Mouse (Mus musculus): ENCODE measurements around the gene Ptgfrn. TPM values are rescaled to one million over a fixed set of nuclear protein-coding genes. Genes with fewer than 3 reads are reported as not detected.

Ptgfrn gene
- polyA plus RNA-seq, 1 experiment from 2014 or later: 6.3 TPM

DNA sequence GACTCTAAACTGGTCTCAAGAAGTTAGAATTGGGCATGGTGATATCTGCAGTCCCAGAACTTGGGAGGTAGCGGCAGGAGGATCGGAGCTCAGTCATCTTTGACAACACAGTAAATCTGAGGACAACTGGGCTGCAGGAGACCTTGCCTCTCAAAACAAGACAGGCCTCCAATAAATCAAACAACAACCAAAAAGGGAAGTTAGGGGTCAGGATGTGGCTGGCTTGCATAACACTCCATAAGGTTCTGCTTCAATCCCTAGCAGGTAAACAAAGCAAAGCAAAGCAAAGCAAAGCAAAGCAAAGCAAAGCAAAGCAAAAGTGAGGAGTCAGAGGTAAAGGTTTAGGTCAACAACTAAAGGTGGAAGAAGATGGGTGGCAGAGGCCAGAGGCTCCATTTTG, 51.9 kb downstream of the Ptgfrn start:
- WGBS: 94% methylated on average over 2 of the region's 2 CpGs
- peaks cover 49% of the 10 kb centered on the region for H3K36me3 ChIP-seq
- ATAC-seq (ENCODE audit: insufficient number of reproducible peaks, insufficient read depth, low FRiP score, low TSS enrichment): no peak

DNA sequence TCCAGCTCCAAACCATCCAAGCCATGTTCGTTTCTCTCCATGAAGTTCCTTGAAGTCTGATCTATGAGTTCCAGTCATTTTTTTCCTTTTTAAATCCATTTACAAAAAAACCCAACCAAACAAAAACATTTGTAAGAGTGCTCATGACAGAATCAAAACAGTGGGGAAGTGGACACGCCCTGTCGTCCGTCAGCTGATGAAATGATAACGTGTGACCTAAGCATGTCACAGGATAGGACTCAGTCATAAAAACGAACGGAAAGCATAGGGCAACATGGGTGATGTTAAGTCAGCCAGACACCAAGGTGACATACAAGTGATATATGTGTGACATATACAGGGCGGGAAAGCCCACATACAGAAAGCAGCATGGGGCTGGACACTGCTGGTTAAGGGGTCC, 54.9 kb downstream of the Ptgfrn start:
- Histone ChIP-seq H3K27me3 (no peaks in the 10 kb centered on the region), H3K4me2 (replicated peaks) (no peak overlapping the region), H3K9ac (no peak overlapping the region), H3K4me3 (no peak overlapping the region), H3K9me3 (no peaks in the 10 kb centered on the region), H3K36me3 (peaks cover 39% of the 10 kb centered on the region), H3K27ac (no peak overlapping the region), H3K4me1 (no peaks in the 10 kb centered on the region)
- ATAC-seq (ENCODE audit: insufficient number of reproducible peaks, insufficient read depth, low FRiP score, low TSS enrichment): no peak
- WGBS: 91% methylated on average over 8 of the region's 8 CpGs

More for the DNA sequence above, 51.9 kb downstream of the Ptgfrn start:
- no peaks in the 10 kb centered on the region for H3K27me3 ChIP-seq
- no peak overlapping the region for H3K4me2 ChIP-seq (replicated peaks)
- no peaks in the 10 kb centered on the region for H3K4me1 ChIP-seq
- H3K4me3 ChIP-seq: no peak overlapping the region
- H3K9me3 ChIP-seq: no peaks in the 10 kb centered on the region
- H3K9ac ChIP-seq: no peak overlapping the region
- H3K27ac ChIP-seq: no peak overlapping the region

DNA sequence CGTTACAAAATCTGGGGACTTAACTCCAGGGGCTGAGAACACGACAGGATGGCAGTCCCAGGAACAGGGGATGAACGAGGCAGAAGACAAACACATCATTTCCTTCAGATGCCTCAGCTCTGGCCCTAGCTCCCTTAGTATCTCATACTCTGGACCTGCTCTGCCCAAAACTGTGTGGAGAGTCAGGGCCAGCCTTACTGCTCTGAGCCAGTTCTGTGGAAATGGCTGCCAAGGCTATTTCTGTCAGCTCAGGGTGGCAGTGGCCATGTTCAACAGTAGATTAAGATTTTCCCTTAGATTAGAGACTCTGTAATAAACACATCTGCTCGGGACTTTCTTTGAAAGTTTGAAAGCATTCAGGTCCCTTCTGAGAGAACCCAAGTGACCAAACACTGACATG, 58.5 kb downstream of the Ptgfrn start:
- no peaks in the 10 kb centered on the region for H3K27me3 ChIP-seq
- ATAC-seq (ENCODE audit: insufficient number of reproducible peaks, insufficient read depth, low FRiP score, low TSS enrichment): no peak
- no peak overlapping the region for H3K27ac ChIP-seq
- H3K36me3 ChIP-seq: peaks cover 45% of the 10 kb centered on the region
- H3K9me3 ChIP-seq: no peaks in the 10 kb centered on the region
- H3K9ac ChIP-seq: no peak overlapping the region
- 73% methylated on average over 4 of the region's 4 CpGs for WGBS
- no peaks in the 10 kb centered on the region for H3K4me1 ChIP-seq
- H3K4me3 ChIP-seq: no peak overlapping the region
- no peak overlapping the region for H3K4me2 ChIP-seq (replicated peaks)

DNA sequence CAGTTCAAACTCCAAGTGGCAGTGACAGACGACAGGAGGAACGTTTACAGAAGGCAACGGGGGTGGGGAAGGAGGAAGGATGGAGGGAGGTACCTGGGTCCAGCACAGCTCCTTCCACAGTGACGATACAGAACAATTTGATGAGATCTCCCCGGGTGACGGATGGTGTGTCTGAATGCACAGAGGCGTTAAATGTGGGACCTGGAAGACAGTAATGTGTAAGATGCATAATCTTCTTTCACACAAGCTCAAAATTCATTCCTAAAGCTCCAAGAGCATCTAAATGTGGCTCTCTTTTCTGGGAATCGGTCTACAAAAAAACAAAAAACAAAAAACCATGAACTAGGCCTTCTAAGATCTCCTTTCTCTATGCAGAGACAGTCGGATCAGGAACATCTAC, 60.1 kb downstream of the Ptgfrn start:
- ATAC-seq (ENCODE audit: insufficient number of reproducible peaks, insufficient read depth, low FRiP score, low TSS enrichment): no peak

DNA sequence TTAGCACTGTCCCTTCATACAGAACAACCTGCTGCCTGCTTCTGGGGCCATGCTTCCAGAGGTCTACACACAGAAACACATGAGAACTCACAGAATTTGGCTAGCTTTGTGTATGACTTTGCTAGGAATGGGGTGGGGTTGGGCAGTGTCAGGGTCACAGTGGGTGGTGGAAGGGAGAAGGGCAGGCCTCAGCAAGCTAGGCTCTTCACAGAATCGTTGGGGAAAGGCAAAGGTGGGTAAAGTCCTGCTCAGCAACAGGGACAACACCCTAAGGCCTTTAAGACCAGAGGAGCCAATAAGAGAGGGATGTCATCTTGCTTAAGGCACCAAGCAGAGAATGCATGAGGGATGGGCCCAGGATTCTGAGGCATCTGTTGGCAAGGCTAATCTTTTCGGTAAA, 61.3 kb downstream of the Ptgfrn start:
- H3K9me3 ChIP-seq: no peaks in the 10 kb centered on the region
- H3K36me3 ChIP-seq: peaks cover 31% of the 10 kb centered on the region
- no peaks in the 10 kb centered on the region for H3K27me3 ChIP-seq
- no peak overlapping the region for H3K4me2 ChIP-seq (replicated peaks)
- H3K27ac ChIP-seq: no peak overlapping the region
- H3K9ac ChIP-seq: no peak overlapping the region
- H3K4me3 ChIP-seq: no peak overlapping the region
- no peak for ATAC-seq (ENCODE audit: insufficient number of reproducible peaks, insufficient read depth, low FRiP score, low TSS enrichment)
- H3K4me1 ChIP-seq: no peaks in the 10 kb centered on the region
- WGBS: 80% methylated on average over 2 of the region's 2 CpGs

More for the DNA sequence above, 60.1 kb downstream of the Ptgfrn start:
- Histone ChIP-seq H3K4me2 (replicated peaks) (no peak overlapping the region), H3K27ac (no peak overlapping the region), H3K4me1 (no peaks in the 10 kb centered on the region), H3K27me3 (no peaks in the 10 kb centered on the region), H3K36me3 (peaks cover 37% of the 10 kb centered on the region), H3K4me3 (no peak overlapping the region), H3K9ac (no peak overlapping the region), H3K9me3 (no peaks in the 10 kb centered on the region)
- 84% methylated on average over 9 of the region's 9 CpGs for WGBS

DNA sequence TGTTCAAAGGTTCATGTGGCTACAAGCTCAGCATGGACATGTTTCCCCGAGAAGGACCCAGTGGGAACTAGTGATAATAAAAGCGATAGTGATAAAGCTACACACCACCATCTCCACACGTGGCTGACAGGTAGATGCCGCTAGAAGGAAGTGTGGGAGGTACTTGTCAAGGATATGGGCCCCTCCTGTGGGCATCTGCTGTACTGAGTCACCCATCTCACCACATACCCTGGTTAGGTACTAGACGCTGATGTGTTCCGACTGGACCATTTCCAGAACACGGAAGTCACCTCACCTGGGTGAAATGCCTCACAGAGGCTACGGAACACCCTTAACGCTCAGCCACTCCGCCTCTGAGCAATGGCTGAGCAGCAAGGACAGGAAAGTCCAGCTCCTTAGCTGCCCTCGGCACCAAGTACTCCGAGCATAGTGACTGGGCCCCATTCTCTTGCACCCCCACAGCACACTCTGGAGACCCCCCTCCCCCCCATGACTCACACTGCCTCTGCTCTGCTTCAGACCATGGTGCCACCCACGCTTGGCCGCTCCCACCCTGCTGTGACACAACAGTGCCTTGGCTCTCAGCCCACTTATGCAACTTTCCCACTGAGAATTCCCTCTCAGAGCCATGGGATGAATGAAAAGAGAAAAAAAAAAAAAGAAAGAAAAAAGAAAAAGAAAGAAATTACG, 62.3 kb downstream of the Ptgfrn start:
- 91% methylated on average over 15 of the region's 15 CpGs for WGBS
- Histone ChIP-seq H3K36me3 (peaks cover 37% of the 10 kb centered on the region), H3K9me3 (no peaks in the 10 kb centered on the region), H3K4me2 (replicated peaks) (no peak overlapping the region), H3K9ac (no peak overlapping the region), H3K27ac (no peak overlapping the region), H3K4me3 (no peak overlapping the region), H3K4me1 (no peaks in the 10 kb centered on the region), H3K27me3 (no peaks in the 10 kb centered on the region)
- ATAC-seq (ENCODE audit: insufficient number of reproducible peaks, insufficient read depth, low FRiP score, low TSS enrichment): no peak

DNA sequence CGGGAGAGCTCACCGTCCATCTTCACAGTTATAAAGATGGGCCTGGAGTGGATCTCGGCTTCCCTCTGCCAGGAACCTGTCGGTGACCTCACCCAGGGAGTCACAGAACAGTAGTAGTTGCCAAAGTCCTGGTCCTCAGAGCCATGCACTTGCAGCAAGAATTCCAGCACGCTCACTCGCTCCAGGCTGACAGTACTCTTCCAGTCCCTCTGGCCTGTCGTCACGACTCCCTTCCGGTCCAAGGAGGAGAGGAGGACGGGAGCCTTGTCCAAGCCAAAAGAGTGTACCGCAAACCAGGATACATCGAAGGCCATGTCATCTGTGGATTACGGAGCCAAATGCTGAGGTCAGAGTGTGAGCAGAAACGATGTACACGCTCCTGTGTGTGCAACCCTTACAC, 64.6 kb downstream of the Ptgfrn start:
- Histone ChIP-seq H3K9me3 (no peaks in the 10 kb centered on the region), H3K4me3 (no peak overlapping the region), H3K4me2 (replicated peaks) (no peak overlapping the region), H3K27me3 (no peaks in the 10 kb centered on the region), H3K4me1 (no peaks in the 10 kb centered on the region), H3K36me3 (peaks cover 45% of the 10 kb centered on the region), H3K9ac (no peak overlapping the region), H3K27ac (no peak overlapping the region)
- WGBS: 92% methylated on average over 15 of the region's 15 CpGs
- no peak for ATAC-seq (ENCODE audit: insufficient number of reproducible peaks, insufficient read depth, low FRiP score, low TSS enrichment)

DNA sequence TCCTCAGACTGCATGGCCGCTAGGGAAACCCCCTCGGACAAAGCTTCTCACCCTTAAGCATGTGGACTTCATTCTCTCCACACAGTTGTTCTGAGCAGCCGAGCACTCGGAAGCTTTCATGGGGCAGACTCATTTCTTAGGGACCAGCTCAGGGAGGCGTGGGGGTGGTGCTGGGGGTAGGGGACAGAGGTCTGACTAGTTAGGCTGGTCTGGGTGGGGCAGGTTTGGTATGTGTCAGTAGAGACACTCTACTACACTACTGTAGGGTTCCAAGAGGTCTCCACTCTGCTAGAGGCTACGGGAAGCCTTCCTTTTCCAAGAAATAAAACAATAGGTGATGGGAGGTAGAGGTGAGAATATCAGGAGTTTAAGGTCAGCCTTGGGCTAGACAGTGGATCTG, 65.4 kb downstream of the Ptgfrn start:
- no peak overlapping the region for H3K4me2 ChIP-seq (replicated peaks)
- WGBS: 70% methylated on average over 6 of the region's 6 CpGs
- H3K27me3 ChIP-seq: no peaks in the 10 kb centered on the region
- no peak overlapping the region for H3K4me3 ChIP-seq
- H3K27ac ChIP-seq: no peak overlapping the region
- H3K9me3 ChIP-seq: no peaks in the 10 kb centered on the region
- H3K4me1 ChIP-seq: no peaks in the 10 kb centered on the region
- peaks cover 47% of the 10 kb centered on the region for H3K36me3 ChIP-seq
- no peak for ATAC-seq (ENCODE audit: insufficient number of reproducible peaks, insufficient read depth, low FRiP score, low TSS enrichment)
- H3K9ac ChIP-seq: no peak overlapping the region

DNA sequence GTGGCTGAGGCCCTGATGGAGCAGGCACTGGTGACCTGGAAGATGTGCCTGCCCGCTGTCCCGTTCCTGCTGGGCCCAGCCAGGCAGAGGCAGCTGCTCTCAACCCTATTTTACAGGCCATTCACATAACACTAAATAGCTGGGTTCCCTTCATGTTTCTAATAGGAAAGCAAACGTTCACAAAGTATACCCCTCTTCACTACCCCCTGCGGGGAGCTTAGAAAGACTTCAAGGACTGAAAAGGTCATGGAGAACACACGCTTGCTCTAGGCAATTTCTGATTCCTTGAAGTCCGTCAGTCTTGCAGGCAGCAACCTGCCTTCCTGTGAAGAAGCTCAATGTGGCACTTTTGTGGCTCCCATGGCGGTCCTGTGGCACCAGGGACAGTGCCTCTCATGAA, 68.1 kb downstream of the Ptgfrn start:
- H3K9ac ChIP-seq: no peak overlapping the region
- no peaks in the 10 kb centered on the region for H3K4me1 ChIP-seq
- no peak overlapping the region for H3K4me3 ChIP-seq
- H3K4me2 ChIP-seq (replicated peaks): no peak overlapping the region
- no peak for ATAC-seq (ENCODE audit: insufficient number of reproducible peaks, insufficient read depth, low FRiP score, low TSS enrichment)
- no peaks in the 10 kb centered on the region for H3K9me3 ChIP-seq
- H3K27ac ChIP-seq: no peak overlapping the region
- peaks cover 33% of the 10 kb centered on the region for H3K36me3 ChIP-seq
- WGBS: 71% methylated on average over 7 of the region's 7 CpGs
- no peaks in the 10 kb centered on the region for H3K27me3 ChIP-seq

DNA sequence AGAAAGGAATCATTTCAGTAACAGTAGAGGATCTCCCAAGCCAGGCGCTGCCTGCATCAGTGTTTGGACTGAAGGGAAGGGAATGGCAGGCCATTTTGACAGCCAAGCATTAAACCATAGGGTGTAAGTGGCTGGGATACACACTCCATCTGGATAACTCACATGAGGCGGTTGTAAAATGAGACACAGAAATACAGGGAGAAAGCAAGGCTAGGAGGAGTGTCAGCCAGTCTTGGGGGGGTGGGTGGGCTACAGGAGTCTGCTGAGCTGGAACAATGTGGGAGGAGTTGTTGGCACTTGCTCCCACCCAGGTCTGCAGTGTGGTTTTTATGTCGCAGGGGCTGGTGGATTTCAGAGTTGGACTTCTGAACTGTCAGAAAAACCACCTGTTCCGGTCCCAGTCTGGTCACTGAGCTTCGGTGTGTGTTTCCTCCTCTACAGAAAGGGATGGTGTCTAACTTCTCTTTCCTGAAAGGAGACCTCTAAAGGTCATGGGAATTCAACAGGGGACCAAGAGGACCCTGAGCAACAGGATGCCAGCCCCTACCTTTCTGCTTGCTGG, 72.0 kb downstream of the Ptgfrn start:
- Histone ChIP-seq H3K27ac (no peak overlapping the region), H3K4me2 (replicated peaks) (no peak overlapping the region), H3K9ac (no peak overlapping the region), H3K4me3 (no peak overlapping the region), H3K27me3 (no peaks in the 10 kb centered on the region), H3K36me3 (peaks cover 14% of the 10 kb centered on the region), H3K4me1 (no peaks in the 10 kb centered on the region), H3K9me3 (no peaks in the 10 kb centered on the region)
- 81% methylated on average over 5 of the region's 5 CpGs for WGBS
- ATAC-seq (ENCODE audit: insufficient number of reproducible peaks, insufficient read depth, low FRiP score, low TSS enrichment): no peak

DNA sequence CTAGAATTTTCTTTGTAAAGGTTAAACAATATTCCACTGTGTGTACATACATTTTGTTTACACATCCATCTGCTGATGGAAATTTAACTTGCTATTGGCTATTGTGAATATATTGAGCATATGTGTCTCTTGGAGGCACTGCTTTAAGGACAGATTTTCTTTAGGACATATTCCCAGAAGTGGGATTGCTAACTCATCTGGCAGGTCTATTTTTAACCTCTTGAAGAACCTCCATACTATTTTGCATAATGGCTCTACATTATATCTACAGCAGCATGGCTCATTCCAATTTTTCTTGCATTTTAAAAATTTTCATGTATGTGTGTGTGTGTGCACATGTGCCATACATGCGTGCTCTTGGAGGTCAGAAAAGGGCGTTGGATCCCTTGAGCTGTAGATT, 74.1 kb downstream of the Ptgfrn start:
- WGBS: 95% methylated on average over 2 of the region's 2 CpGs
- ATAC-seq (ENCODE audit: insufficient number of reproducible peaks, insufficient read depth, low FRiP score, low TSS enrichment): no peak

DNA sequence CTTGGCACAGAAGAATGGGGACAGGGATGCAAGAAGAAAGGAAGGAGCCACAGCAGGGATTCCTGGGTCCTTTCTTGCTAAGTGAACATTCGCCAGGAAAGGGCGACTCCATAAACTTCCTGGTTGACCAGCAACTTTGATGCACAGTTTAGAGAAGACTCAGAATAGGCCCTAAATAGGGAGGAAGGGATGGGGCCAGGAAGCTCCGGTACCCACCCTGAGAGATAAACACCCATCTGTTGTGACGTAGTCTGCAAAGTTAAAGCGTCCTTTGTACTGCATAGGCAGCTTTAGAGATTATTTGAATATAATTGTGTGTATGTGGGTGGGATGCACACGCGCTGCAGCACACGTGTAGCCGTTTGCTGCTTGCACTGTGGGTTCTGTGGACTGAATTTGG, 75.6 kb downstream of the Ptgfrn start:
- Histone ChIP-seq H3K9me3 (no peaks in the 10 kb centered on the region), H3K9ac (no peak overlapping the region), H3K27ac (no peak overlapping the region), H3K4me2 (replicated peaks) (no peak overlapping the region), H3K4me1 (peaks cover 5% of the 10 kb centered on the region; the same call in 1 of the 2 replicates), H3K4me3 (no peak overlapping the region), H3K36me3 (no peaks in the 10 kb centered on the region), H3K27me3 (no peaks in the 10 kb centered on the region)
- no peak for ATAC-seq (ENCODE audit: insufficient number of reproducible peaks, insufficient read depth, low FRiP score, low TSS enrichment)
- WGBS: 88% methylated on average over 9 of the region's 9 CpGs

More for the DNA sequence above, 74.1 kb downstream of the Ptgfrn start:
- Histone ChIP-seq H3K4me2 (replicated peaks) (no peak overlapping the region), H3K9me3 (no peaks in the 10 kb centered on the region), H3K27ac (no peak overlapping the region), H3K36me3 (peaks cover 7% of the 10 kb centered on the region; the same call in 1 of the 2 replicates), H3K27me3 (no peaks in the 10 kb centered on the region), H3K9ac (no peak overlapping the region), H3K4me3 (no peak overlapping the region), H3K4me1 (peaks cover 5% of the 10 kb centered on the region; the same call in 1 of the 2 replicates)
